Mouse (Mus musculus): Measurements from ENCODE around the gene Josd2. TPM values are rescaled to one million over a fixed set of nuclear protein-coding genes. Genes with fewer than 3 reads are reported as not detected.

Josd2 gene
- polyA plus RNA-seq (2014; fragmentation: Nextera tagmentation; extraction: Ambion mirVana) = 128 and 131 TPM in 2 replicates

DNA sequence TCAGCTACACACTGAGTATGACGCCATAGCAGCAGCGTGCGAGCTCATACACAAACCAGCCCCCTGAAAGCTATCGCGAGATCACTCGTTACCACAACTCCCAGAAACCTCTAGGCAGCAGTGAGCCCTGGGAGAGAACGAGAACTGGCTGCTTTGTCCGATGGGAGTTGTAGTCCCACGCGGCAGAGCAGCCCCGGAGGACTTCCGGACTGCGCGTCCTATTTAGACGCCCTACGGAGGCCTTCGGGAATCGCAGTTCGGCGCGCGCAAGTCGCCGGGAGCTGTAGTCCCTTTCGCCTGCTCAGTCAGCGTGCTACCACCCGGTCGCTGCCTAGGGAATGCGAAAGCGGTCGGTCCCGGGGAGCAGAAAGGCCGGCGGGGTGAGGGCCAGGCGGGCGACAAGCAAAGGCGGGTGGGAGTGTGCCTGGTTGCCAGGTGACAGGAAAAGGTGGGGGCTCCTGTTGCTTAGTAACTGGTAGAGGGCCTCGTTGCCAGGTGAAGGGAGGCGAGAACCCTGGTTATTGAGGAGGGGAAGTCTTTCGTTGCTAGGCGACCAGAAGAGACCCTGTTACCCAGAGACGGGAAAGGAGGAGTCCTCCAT lies at the start of gene Josd2:
Josd2 (plus strand) TSS at position 170 of the 601 bp plus-strand sequence.
- WGBS = 1% methylated on average over 42 of the region's 42 CpGs

DNA sequence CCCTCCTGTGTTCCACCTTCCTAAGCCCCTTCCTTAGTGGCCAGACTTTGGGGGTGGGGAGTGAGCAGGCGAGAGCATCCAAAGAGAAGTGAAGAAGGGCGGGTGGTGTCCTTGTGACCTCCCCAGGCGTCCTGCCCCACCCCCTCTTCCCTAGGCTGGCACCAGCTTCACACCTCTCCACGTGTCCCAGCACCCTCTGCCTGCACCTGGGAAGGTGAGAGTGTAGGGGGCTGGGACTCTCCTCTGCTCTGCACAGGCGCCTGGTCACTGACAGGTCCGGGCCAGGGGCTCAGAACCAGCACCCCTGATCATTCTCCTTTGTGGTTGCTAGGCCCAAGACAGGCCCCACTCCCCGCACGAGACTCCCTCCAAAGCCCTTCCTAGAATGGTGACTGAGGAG lies 40.1 kb upstream of the Josd2 start:
- no peak for ATAC-seq (ENCODE audit: insufficient number of reproducible peaks, insufficient read depth, low FRiP score, low read depth)
- Histone ChIP-seq H3K4me3 (ENCODE audit: control insufficient read depth in 1 of 2, insufficient read depth in 1 of 2, low read depth in 1 of 2, low read length in 2 of 2) (no peak overlapping the region), H3K4me1 (ENCODE audit: control insufficient read depth in 2 of 2, insufficient read depth in 2 of 2, low read length in 2 of 2) (peaks cover 0 to 10% of the 10 kb centered on the region in 2 experiments; a peak in 3 of 4 replicates), H3K9me3 (ENCODE audit: control insufficient read depth, low read length) (no peaks in the 10 kb centered on the region), H3K9ac (ENCODE audit: low read length) (no peak overlapping the region), H3K27me3 (ENCODE audit: control insufficient read depth, insufficient read depth, low read length) (peaks cover 62% of the 10 kb centered on the region), H3K4me2 (ENCODE audit: low read length) (no peak overlapping the region), H3K27ac (replicated peaks in 1 of 2; ENCODE audit: control insufficient read depth in 1 of 2, insufficient read depth in 1 of 2, low read depth in 2 of 2, low read length in 2 of 2) (no peak overlapping the region), H3K36me3 (ENCODE audit: control insufficient read depth, insufficient read depth, low read length) (no peaks in the 10 kb centered on the region)
- 9% methylated on average over 8 of the region's 8 CpGs for WGBS

More for the DNA sequence above, at the start of gene Josd2:
- Histone ChIP-seq H3K27ac (replicated peaks in 1 of 2; ENCODE audit: control insufficient read depth in 1 of 2, insufficient read depth in 1 of 2, low read depth in 2 of 2, low read length in 2 of 2) (peak within 1 kb of the TSS; percentile 97 to 99), H3K4me2 (ENCODE audit: low read length) (peak within 1 kb of the TSS; percentile 95), H3K4me3 (ENCODE audit: control insufficient read depth in 1 of 2, insufficient read depth in 1 of 2, low read depth in 1 of 2, low read length in 2 of 2) (peak within 1 kb of the TSS; percentile 71 to 83), H3K4me1 (ENCODE audit: control insufficient read depth in 2 of 2, insufficient read depth in 2 of 2, low read length in 2 of 2) (peaks cover 49 to 55% of the 10 kb centered on the region in 2 experiments), H3K36me3 (ENCODE audit: control insufficient read depth, insufficient read depth, low read length) (no peaks in the 10 kb centered on the region), H3K27me3 (ENCODE audit: control insufficient read depth, insufficient read depth, low read length) (peaks cover under 1% of the 10 kb centered on the region; the same call in 1 of the 2 replicates), H3K9ac (ENCODE audit: low read length) (peak within 1 kb of the TSS; percentile 84), H3K9me3 (ENCODE audit: control insufficient read depth, low read length) (no peaks in the 10 kb centered on the region)
- ATAC-seq (ENCODE audit: insufficient number of reproducible peaks, insufficient read depth, low FRiP score, low read depth) = peak; percentile 82

DNA sequence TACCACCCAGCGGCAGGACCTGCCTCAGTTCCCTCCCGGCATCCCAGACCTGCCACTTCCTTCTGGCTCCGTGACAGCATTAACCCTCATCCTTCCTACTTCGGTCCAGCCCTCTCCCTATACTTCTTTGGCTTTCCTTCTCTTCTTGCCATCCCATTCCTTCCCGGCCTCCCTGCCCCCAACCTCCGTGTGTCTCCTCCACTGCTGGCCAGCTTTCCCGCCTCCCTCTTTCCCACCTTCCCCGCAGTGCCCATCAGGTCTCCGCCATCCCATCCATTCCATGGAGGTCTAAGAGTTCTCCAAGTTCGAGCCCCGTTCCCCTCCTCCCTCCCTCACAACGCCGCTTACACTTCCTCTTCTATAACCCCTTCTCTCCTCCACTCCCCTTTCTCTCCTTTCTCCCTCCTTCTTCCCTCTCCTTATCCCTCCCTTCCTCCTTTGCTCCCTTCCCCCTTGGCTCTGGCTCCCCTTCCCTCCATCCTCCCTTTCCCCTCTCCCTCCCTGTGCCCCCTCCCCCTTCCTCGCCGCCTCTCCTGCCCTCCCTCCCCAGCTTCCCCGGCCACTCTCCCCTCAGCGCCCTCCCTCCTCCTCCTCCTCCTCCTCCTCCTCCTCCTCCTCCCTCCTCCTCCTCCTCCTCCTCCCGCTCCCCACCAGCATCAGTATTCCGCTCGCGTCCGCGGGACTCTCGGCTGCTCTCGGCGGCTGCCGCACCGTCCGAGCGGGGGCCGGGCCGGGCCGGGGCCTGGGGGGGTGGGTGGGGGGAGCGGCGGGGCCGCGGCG lies 39.4 kb upstream of the Josd2 start:
- H3K27ac ChIP-seq (replicated peaks in 1 of 2; ENCODE audit: control insufficient read depth in 1 of 2, insufficient read depth in 1 of 2, low read depth in 2 of 2, low read length in 2 of 2) = no peak overlapping the region
- WGBS = 3% methylated on average over 18 of the region's 38 CpGs
- H3K9me3 ChIP-seq (ENCODE audit: control insufficient read depth, low read length) = no peaks in the 10 kb centered on the region
- H3K4me3 ChIP-seq (ENCODE audit: control insufficient read depth in 1 of 2, insufficient read depth in 1 of 2, low read depth in 1 of 2, low read length in 2 of 2) = peak overlapping the region; percentile 2 to 47
- no peaks in the 10 kb centered on the region for H3K36me3 ChIP-seq (ENCODE audit: control insufficient read depth, insufficient read depth, low read length)
- H3K9ac ChIP-seq (ENCODE audit: low read length) = peak overlapping the region; percentile 54; the same call in 1 of the 2 replicates
- H3K4me1 ChIP-seq (ENCODE audit: control insufficient read depth in 2 of 2, insufficient read depth in 2 of 2, low read length in 2 of 2) = peaks cover 0 to 10% of the 10 kb centered on the region in 2 experiments; a peak in 3 of 4 replicates
- peak overlapping the region; percentile 74 for H3K4me2 ChIP-seq (ENCODE audit: low read length)
- peaks cover 65% of the 10 kb centered on the region for H3K27me3 ChIP-seq (ENCODE audit: control insufficient read depth, insufficient read depth, low read length)
- no peak; the same call in 1 of the 2 replicates for ATAC-seq (ENCODE audit: insufficient number of reproducible peaks, insufficient read depth, low FRiP score, low read depth)

DNA sequence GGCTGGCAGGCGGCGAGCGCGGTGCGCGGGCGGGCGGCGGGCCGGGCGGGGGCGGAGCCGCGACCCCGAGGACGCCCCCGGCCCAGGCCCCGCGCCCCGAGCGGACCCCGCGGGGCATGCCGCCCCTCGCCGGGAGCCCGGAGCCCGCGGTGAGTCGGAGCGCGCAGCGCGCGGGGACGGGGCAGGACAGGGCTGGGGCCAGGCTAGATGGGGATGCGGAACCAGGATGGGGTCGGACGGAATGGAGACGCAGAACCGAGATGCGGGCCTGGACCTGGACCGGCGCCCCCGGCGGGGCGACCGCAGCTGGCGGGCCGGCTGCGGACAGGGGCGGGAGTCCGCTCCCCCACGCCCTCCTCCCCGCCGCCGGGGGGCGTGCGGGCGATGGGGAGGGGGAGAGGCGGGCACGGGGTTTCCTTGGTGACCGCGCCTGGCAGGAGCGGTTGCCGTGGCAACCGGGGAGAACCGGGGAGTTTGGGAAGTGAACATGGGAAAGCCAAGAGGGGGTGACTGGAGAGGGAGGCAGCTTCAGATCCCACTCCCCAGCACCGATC lies 38.7 kb upstream of the Josd2 start, which contains the start of gene Lrrc4b:
Lrrc4b (plus strand) TSS at position 51 of the 554 bp plus-strand sequence.
- no peaks in the 10 kb centered on the region for H3K9me3 ChIP-seq (ENCODE audit: control insufficient read depth, low read length)
- no peaks in the 10 kb centered on the region for H3K36me3 ChIP-seq (ENCODE audit: control insufficient read depth, insufficient read depth, low read length)
- peak within 1 kb of the TSS; percentile 43 to 47 for H3K4me3 ChIP-seq (ENCODE audit: control insufficient read depth in 1 of 2, insufficient read depth in 1 of 2, low read depth in 1 of 2, low read length in 2 of 2)
- H3K4me2 ChIP-seq (ENCODE audit: low read length) = peak within 1 kb of the TSS; percentile 74
- H3K9ac ChIP-seq (ENCODE audit: low read length) = peak within 1 kb of the TSS; percentile 54
- no peak for ATAC-seq (ENCODE audit: insufficient number of reproducible peaks, insufficient read depth, low FRiP score, low read depth)
- under 1% methylated on average over 51 of the region's 69 CpGs for WGBS
- H3K4me1 ChIP-seq (ENCODE audit: control insufficient read depth in 2 of 2, insufficient read depth in 2 of 2, low read length in 2 of 2) = peaks cover 0 to 10% of the 10 kb centered on the region in 2 experiments; a peak in 3 of 4 replicates
- H3K27ac ChIP-seq (replicated peaks in 1 of 2; ENCODE audit: control insufficient read depth in 1 of 2, insufficient read depth in 1 of 2, low read depth in 2 of 2, low read length in 2 of 2) = no peak within 1 kb of the TSS
- peaks cover 68% of the 10 kb centered on the region for H3K27me3 ChIP-seq (ENCODE audit: control insufficient read depth, insufficient read depth, low read length)

DNA sequence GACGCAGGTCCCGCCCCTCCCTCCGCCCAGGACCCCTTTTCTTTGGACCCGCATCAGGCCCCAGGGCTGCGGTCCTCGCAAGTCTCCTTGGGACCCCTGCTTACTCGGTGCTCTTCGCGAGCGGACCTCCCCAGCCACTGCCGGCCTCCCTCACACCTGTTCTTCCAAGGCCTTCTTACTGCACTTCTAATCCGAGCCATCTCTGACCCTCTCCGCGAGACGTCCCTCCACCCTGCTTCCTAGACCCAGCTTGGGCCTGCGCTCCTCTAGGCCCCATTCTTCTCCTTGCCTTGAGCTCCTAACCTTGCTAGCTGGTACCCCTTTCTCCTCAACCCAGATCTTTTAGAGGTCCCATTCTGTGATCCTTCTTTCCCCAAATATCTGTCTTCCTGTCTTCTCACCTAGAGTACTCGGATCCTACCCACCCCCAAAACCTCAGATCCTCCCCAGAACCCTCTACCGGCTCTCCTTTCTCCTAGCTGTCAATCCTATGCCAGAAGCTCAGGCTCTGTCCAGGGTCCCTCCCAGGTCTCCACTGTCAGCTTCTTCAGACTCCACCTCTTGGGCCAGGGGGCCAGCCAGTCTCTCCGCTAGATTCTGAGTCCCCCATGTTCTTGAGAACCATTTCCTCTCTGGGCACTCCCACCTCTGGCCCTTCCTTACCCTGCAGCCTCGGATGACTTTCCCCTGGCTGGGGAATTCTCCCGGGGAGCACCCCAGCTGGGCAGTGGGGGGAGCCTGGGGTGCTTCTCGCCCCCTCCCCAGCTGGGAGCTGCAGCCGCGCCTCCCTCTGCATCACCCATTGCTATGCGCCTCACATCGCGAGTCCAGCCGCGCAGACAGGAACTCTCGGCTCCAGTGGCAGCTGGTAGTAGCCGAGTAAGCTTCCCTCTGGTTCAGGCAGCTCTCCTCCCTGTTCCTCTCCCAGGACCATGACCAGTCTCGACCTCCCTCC lies 38.0 kb upstream of the Josd2 start:
- ATAC-seq (ENCODE audit: insufficient number of reproducible peaks, insufficient read depth, low FRiP score, low read depth) = no peak
- peak overlapping the region; percentile 74 for H3K4me2 ChIP-seq (ENCODE audit: low read length)
- H3K9ac ChIP-seq (ENCODE audit: low read length) = no peak overlapping the region

DNA sequence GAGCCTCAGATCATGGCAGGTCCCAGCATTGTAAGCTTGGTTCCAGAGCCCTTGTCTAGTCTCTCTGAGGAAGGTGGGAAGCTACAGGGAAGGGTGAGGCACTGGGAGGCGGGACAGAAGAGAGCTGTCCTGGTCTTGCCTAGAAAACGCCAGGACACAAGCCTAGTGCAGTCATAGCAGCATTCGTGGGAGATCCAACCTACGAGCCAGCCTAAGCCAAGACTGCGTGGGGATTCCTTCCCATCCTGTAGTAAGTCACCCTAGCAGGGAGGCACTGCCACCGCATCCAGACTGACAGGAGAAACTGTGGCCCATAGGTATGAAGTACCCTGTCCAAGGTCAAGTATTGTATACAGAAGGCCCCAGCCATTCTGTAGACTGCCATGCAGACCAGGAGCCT lies 35.2 kb upstream of the Josd2 start:
- H3K9me3 ChIP-seq (ENCODE audit: control insufficient read depth, low read length) = no peaks in the 10 kb centered on the region

More for the DNA sequence above, 38.0 kb upstream of the Josd2 start:
- no peak overlapping the region for H3K27ac ChIP-seq (replicated peaks in 1 of 2; ENCODE audit: control insufficient read depth in 1 of 2, insufficient read depth in 1 of 2, low read depth in 2 of 2, low read length in 2 of 2)
- H3K27me3 ChIP-seq (ENCODE audit: control insufficient read depth, insufficient read depth, low read length) = peaks cover 72% of the 10 kb centered on the region
- H3K36me3 ChIP-seq (ENCODE audit: control insufficient read depth, insufficient read depth, low read length) = no peaks in the 10 kb centered on the region
- WGBS = 4% methylated on average over 30 of the region's 32 CpGs
- peaks cover 0 to 10% of the 10 kb centered on the region in 2 experiments; a peak in 3 of 4 replicates for H3K4me1 ChIP-seq (ENCODE audit: control insufficient read depth in 2 of 2, insufficient read depth in 2 of 2, low read length in 2 of 2)
- H3K4me3 ChIP-seq (ENCODE audit: control insufficient read depth in 1 of 2, insufficient read depth in 1 of 2, low read depth in 1 of 2, low read length in 2 of 2) = peak overlapping the region; percentile 43 to 47
- no peaks in the 10 kb centered on the region for H3K9me3 ChIP-seq (ENCODE audit: control insufficient read depth, low read length)

More for the DNA sequence above, 35.2 kb upstream of the Josd2 start:
- Histone ChIP-seq H3K4me1 (ENCODE audit: control insufficient read depth in 2 of 2, insufficient read depth in 2 of 2, low read length in 2 of 2) (peaks cover 0 to 10% of the 10 kb centered on the region in 2 experiments; a peak in 3 of 4 replicates), H3K27me3 (ENCODE audit: control insufficient read depth, insufficient read depth, low read length) (peaks cover 61% of the 10 kb centered on the region), H3K36me3 (ENCODE audit: control insufficient read depth, insufficient read depth, low read length) (no peaks in the 10 kb centered on the region), H3K9ac (ENCODE audit: low read length) (no peak overlapping the region), H3K4me3 (ENCODE audit: control insufficient read depth in 1 of 2, insufficient read depth in 1 of 2, low read depth in 1 of 2, low read length in 2 of 2) (no peak overlapping the region), H3K27ac (replicated peaks in 1 of 2; ENCODE audit: control insufficient read depth in 1 of 2, insufficient read depth in 1 of 2, low read depth in 2 of 2, low read length in 2 of 2) (no peak overlapping the region), H3K4me2 (ENCODE audit: low read length) (no peak overlapping the region)
- 67% methylated on average over 6 of the region's 6 CpGs for WGBS
- ATAC-seq (ENCODE audit: insufficient number of reproducible peaks, insufficient read depth, low FRiP score, low read depth) = no peak
